Mouse (Mus musculus): ENCODE results near the gene Hist1h2bj.

The Hist1h2bj gene

GRCm38 (mm10) chr13:22042568-22043502 is at the start of gene Hist1h2bj, which contains the start of gene Hist1h2ag:
TSS of gene Hist1h2bj (plus strand) at chr13:22043214.
TSS of gene Hist1h2ag (minus strand) at chr13:22042944.
- peak; percentile 88 for DNase-seq

GRCm38 (mm10) chr13:21993957-21994738 is 48.9 kb upstream of the Hist1h2bj start:
- peak; percentile 56 for DNase-seq

DNA sequence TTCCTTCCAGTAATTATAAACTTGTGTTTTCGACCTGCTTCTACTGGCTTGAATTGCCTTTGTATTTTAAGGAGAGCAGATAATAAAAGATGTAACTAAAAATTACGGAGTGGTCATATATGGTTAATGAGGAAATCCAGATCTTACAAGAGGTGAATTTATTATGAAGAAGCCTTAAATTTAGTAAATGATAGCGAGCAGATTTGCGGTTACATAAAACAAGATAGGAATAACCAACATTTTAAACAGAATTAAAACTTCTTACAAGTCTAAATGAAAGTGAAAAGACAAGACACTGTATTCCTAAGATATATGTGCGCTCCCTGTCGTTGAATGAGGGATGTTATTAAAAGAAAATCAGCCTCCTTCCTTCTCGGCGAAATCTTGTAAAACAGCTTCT is 48.1 kb upstream of the Hist1h2bj start:
- DNase-seq = no peak

- DNase-seq = peak; percentile 52
These were observed 47.6 kb upstream of the Hist1h2bj start for GRCm38 (mm10) chr13:21995331-21995914.

DNA sequence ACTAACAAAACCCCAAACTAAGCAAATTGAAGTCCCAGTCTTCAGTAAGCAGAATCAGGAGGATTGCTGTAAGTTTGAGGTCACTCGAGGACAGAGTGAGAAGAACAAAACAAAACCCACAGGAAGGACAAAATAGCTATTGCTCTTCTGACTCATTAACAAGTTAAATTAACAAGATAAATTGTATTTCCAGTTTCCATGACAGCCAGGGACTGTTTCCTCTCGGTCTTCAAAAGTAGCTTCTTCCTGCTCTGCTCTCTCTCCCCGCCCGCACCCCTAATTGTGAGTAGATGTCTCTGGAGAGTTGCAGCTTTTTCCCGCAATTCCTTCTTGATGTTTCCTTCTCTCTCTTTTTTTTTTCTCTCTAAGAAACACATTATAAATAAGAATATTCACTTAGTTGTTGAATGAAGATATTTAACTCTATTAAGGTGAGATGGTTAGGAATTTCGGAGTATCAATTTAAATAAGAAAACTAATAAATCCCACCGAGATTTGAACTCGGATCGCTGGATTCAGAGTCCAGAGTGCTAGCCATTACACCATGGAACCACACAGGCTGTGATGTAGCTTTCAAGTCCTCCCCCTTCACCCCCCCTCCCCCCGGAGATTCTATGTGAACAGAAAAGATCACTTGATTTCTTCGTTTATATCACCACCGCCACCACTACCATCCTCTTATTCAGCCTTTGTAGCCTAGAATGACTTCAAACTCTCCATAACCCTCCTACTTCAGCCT is 46.7 kb upstream of the Hist1h2bj start:
- no peak for DNase-seq

- DNase-seq = no peak
These were observed 46.2 kb upstream of the Hist1h2bj start for GRCm38 (mm10) chr13:21996840-21997185.

DNA sequence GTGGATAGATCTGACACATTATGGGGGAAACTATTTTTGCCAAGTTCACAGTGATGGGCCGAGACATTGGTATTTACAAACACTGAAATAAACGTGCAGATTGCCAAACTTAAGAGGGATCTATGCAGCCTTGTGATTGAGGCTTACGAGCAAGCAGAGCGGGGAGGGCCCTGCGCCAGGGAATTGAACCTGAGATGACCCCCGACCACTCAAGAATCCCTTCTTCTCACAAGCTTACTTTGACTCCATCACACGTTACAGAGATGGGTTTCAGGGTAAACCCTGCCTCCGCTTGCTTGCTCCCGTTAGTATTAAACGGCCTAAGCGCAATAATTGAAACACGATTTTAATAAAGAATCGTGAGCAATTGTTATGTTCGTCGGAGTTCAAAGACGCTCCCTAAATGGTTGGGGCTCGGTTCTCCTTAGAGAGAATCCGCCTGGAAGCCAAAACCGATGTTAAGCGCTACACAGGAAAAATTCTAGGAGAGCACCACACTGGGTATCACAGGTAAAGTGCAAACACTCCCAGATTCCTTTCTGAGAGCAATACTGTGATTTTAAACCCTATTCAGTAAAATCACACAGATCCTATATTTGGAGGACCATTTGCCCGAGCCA is 45.7 kb upstream of the Hist1h2bj start:
- no peak for DNase-seq

DNA sequence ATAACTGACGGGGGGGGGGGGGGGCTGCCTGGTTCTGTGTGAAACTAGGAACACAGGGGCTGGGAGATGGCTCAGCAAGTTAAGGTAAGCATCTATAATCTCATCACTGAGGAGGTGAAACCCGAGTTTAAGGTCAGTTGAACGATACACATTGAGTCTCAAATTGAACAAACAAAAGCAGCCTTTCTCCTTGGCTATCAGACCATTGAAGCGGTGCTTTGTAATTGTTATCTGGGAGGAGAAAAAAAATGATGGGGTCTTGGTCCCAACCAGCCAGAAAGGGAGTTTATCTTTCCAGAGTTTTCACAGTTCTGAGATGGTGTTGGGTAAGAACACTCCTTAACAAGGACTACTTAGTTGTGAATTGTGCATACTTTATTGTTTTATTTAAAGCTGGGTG is 45.2 kb upstream of the Hist1h2bj start:
- no peak for DNase-seq

- DNase-seq = no peak
These were observed 44.6 kb upstream of the Hist1h2bj start for GRCm38 (mm10) chr13:21998412-21998811.

DNA sequence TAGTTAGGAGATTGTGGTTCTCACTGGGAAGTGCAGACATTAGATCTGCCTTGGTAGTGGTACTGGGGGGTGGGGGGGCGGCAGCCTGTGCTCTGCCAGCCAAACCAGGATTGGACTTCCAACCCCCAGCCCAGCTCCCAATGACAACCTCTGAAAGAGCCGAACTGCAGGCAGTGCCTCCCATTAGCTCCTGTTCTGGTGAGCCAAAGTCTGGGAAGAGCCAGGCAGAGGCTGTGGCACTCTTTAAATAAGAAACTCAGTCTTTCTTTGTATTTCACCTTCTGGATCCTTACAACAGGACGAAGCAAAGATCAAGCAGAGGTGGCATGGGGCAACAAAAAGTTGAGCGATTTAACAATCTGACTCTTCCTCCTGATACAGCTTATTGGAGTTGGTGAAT is 43.9 kb upstream of the Hist1h2bj start:
- DNase-seq = no peak

- no peak for DNase-seq
These were observed 41.7 kb upstream of the Hist1h2bj start for GRCm38 (mm10) chr13:22001346-22001745.

DNA sequence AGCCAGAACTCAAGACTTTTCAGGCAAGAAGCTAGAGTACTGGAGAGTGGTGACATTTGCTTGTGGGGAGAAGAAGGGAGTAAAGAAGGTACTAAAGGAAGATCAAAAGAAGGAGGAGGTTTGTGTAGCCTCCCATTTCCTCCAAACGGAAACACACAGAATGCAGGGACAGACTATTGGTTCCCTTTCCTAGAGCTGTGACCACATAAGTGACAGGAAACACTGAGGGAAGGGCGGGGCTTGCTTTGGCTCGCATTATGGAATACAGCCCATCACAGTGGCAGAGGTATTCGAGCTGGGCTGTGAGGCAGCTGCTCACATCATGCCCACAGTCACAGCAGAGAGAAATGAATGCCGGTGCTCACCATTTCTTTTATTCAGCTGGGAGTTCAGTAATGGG is 41.2 kb upstream of the Hist1h2bj start:
- DNase-seq = peak; percentile 28

GRCm38 (mm10) chr13:22005605-22006333 is 37.2 kb upstream of the Hist1h2bj start:
- peak; percentile 75 for DNase-seq

- peak; percentile 79 for DNase-seq
These were observed 36.5 kb upstream of the Hist1h2bj start for GRCm38 (mm10) chr13:22006334-22007120.

DNA sequence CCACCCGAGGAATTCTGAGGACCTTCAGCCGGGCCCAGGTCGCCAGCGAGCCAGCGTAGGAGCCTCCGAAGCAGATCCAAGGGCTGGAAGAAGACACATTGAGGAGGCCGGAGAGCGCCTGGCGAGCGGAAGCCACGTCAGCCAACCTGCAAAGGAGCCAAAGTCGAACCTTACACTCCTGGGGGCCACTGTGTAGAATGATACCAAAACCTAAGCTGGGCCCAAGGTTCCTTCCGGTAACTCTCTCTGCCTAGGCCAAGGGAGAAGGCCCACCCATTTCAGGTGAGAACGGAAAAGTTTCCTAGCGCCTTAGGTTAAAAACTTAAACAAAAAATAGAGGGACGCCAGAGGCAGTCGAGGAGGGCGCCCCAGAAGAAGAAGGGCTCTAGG is 35.9 kb upstream of the Hist1h2bj start:
- DNase-seq = no peak

DNA sequence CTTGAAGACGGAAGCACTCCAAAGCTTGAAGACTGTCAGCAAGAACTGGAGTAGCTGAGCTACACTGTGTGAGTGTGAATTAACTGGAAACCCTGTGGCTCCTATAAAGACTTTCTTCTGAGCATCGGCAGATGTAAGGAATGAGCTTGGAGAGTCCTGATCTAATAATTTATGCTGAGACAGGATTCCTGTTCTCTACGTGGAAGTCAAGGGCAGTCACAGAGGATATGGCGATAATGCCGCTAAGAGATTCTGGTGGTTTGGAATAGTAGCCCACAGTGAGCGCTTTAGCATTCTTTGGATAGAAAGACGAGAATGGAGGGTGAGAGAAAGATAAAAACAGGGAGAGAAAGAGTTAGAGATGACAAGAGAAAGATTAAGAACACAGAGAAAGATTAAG is 35.1 kb upstream of the Hist1h2bj start:
- DNase-seq = no peak

GRCm38 (mm10) chr13:22008707-22009106 is 34.3 kb upstream of the Hist1h2bj start:
- no peak for DNase-seq

- no peak for DNase-seq
These were observed 33.4 kb upstream of the Hist1h2bj start, which contains the start of gene Prss16 for GRCm38 (mm10) chr13:22009642-22010041. TSS of gene Prss16 (minus strand) at chr13:22009742.

- DNase-seq = no peak
These were observed 29.3 kb upstream of the Hist1h2bj start for GRCm38 (mm10) chr13:22013716-22014115.

- no peak for DNase-seq
These were observed 28.6 kb upstream of the Hist1h2bj start for GRCm38 (mm10) chr13:22014411-22014845.
